Mouse (Mus musculus) heart, embryonic 14.5 days (tissue): Measurements from ENCODE around the gene Prkg1. TPM values are rescaled to one million over a fixed set of nuclear protein-coding genes. Genes with fewer than 3 reads are reported as not detected.

Experiments used
- ATAC-seq: fragments of 200-750 bp; cut with Nextera tagmentation; 2 replicates; pipeline ENCODE4 v1.8.0; 2017; ENCODE audit warnings: low read depth, moderate TSS enrichment; ENCODE audit not compliant: insufficient number of reproducible peaks, insufficient read depth, low FRiP score
- H3K27ac ChIP-seq, 2 experiments: fragments of 200-500 bp in 1 of 2; fragments of 300-500 bp in 1 of 2; sonication (generic) in 1 of 2; replicated peaks in 1 of 2; 2 replicates each; pipeline ENCODE4 v1.5.1; 2012 to 2014; ENCODE audit warnings: low read depth in 2 of 2, low read length in 2 of 2, control low read depth in 1 of 2, mild to moderate bottlenecking in 1 of 2, mixed read lengths in 1 of 2; ENCODE audit not compliant: control insufficient read depth in 1 of 2, insufficient read depth in 1 of 2
- H3K27me3 ChIP-seq: fragments of 300-500 bp; sonication (generic); 2 replicates; pipeline ENCODE4 v1.6.1; 2014; ENCODE audit warnings: mild to moderate bottlenecking, low read length, control low read depth; ENCODE audit not compliant: control insufficient read depth, insufficient read depth
- H3K36me3 ChIP-seq: fragments of 300-500 bp; sonication (generic); 2 replicates; pipeline ENCODE4 v1.6.1; 2014; ENCODE audit warnings: mild to moderate bottlenecking, control low read depth, low read length, mixed read lengths; ENCODE audit not compliant: control insufficient read depth, insufficient read depth
- H3K4me1 ChIP-seq, 2 experiments: fragments of 200-500 bp in 1 of 2; fragments of 300-500 bp in 1 of 2; sonication (generic) in 1 of 2; 2 replicates each; pipeline ENCODE4 v1.6.1; 2012 to 2014; ENCODE audit warnings: low read length in 2 of 2, control low read depth in 1 of 2, mixed read lengths in 1 of 2; ENCODE audit not compliant: control insufficient read depth in 2 of 2, insufficient read depth in 2 of 2
- H3K4me2 ChIP-seq: fragments of 300-500 bp; sonication (generic); 2 replicates; pipeline ENCODE4 v1.6.1; 2014; ENCODE audit warnings: mild to moderate bottlenecking, low read length
- H3K4me3 ChIP-seq, 2 experiments: fragments of 200-500 bp in 1 of 2; fragments of 300-500 bp in 1 of 2; sonication (generic) in 1 of 2; 2 replicates each; pipeline ENCODE4 v1.5.1; 2012 to 2014; ENCODE audit warnings: low read length in 2 of 2, mild to moderate bottlenecking in 2 of 2, control low read depth in 1 of 2, low read depth in 1 of 2, moderate library complexity in 1 of 2; ENCODE audit not compliant: control insufficient read depth in 1 of 2, insufficient read depth in 1 of 2
- H3K9ac ChIP-seq: fragments of 300-500 bp; sonication (generic); 2 replicates; pipeline ENCODE4 v1.6.1; 2014; ENCODE audit warnings: mild to moderate bottlenecking, low read length
- H3K9me3 ChIP-seq: fragments of 300-500 bp; sonication (generic); 2 replicates; pipeline ENCODE4 v1.6.1; 2016; ENCODE audit warnings: low read length, control low read depth; ENCODE audit not compliant: control insufficient read depth
- WGBS: fragments of 180-500 bp; shearing (Covaris S2); extraction: QIAGEN DNeasy Blood & Tissue Kit; methylation state at CpG from one replicate; pipeline ENCODE4 v1.1.7; 2014; 5-methylcytosine and 5-hydroxymethylcytosine counted together
- polyA plus RNA-seq: library from polyadenylated mRNA; unstranded; fragments of >200 nt; fragmentation: Nextera tagmentation; extraction: Ambion mirVana; gene quantifications from 2 replicates; pipeline ENCODE4 v1.2.1, GENCODE M21; 2014

Gene Prkg1
- polyA plus RNA-seq, 1 experiment from 2014 or later, result 9.6 TPM

DNA sequence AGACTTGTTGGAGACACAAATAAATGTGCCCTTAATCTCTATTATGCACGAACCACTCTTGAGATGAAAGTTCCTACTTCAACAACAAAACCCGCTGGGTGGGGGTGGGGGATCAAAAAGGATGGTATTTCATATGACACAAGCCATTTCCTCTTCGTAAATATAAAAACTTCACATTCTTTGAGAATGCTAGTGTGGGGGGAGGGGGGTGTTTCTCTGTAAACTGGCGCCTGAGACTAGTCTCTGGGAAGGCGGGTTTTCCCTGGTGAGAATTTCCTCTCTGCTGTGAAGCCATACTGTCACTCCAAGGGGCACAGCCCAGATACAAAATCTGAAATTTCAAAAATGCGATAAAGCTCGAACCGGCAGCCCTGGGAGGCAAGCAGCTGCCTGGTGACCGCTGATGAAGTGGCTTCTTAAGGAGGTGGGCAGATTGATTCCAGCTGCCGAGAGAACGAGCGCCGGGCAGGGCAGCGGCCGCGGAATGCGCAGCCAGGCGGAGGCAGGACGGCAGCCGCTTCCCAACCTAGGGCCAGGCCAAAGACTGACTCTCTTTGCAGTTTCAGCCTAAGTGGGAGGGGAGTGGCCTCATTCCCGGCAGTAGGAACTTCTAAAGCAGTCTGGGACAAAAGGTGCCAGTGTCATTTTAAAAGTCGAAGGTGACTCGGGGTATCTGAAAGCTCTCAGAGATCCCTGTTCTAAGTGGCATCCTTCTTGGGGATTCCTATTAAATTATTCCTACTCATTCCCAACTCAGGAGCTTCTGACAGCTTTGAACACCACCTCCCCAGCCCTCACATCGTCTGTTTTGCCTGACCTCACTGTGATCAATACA, 2.2 kb downstream of the Prkg1 start:
- Histone ChIP-seq H3K27me3 (no peaks in the 10 kb centered on the region), H3K36me3 (no peaks in the 10 kb centered on the region), H3K27ac (peak overlapping the region; percentile 94 to 96), H3K9ac (peak overlapping the region; percentile 91), H3K4me3 (peak overlapping the region; percentile 68 to 81), H3K4me2 (peak overlapping the region; percentile 76), H3K9me3 (no peaks in the 10 kb centered on the region), H3K4me1 (peaks cover 0 to 14% of the 10 kb centered on the region in 2 experiments; a peak in 3 of 4 replicates)
- under 1% methylated on average over 24 of the region's 24 CpGs for WGBS
- ATAC-seq, result 0 out of 2 replicates have a peak, but pooled peaks have one; percentile 43

DNA sequence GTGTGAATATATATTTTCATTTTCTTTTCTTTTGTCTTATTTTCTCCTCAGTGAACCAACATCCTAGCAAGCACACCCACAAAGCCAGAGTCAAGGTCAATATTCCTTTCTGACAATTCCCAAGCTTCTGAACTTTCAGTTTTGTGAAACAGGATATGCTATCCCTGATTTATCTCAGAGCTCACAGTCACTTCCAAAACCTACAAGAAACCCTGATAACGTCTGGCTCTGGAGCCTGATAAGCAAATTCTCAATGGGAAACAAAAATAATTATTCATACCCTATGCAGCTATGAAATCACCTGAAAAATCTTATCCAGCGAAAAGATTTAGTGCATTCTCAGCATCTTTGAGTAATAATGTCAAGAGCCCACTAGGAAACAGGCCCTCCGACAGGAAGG, 5.0 kb downstream of the Prkg1 start:
- ATAC-seq, result no peak
- Histone ChIP-seq H3K9me3 (no peaks in the 10 kb centered on the region), H3K27ac (no peak overlapping the region), H3K27me3 (no peaks in the 10 kb centered on the region), H3K4me3 (no peak overlapping the region), H3K4me2 (peak overlapping the region; percentile 31; the same call in 1 of the 2 replicates), H3K9ac (no peak overlapping the region), H3K36me3 (no peaks in the 10 kb centered on the region), H3K4me1 (peaks cover 4 to 19% of the 10 kb centered on the region in 2 experiments)
- 35% methylated on average over 3 of the region's 3 CpGs for WGBS

DNA sequence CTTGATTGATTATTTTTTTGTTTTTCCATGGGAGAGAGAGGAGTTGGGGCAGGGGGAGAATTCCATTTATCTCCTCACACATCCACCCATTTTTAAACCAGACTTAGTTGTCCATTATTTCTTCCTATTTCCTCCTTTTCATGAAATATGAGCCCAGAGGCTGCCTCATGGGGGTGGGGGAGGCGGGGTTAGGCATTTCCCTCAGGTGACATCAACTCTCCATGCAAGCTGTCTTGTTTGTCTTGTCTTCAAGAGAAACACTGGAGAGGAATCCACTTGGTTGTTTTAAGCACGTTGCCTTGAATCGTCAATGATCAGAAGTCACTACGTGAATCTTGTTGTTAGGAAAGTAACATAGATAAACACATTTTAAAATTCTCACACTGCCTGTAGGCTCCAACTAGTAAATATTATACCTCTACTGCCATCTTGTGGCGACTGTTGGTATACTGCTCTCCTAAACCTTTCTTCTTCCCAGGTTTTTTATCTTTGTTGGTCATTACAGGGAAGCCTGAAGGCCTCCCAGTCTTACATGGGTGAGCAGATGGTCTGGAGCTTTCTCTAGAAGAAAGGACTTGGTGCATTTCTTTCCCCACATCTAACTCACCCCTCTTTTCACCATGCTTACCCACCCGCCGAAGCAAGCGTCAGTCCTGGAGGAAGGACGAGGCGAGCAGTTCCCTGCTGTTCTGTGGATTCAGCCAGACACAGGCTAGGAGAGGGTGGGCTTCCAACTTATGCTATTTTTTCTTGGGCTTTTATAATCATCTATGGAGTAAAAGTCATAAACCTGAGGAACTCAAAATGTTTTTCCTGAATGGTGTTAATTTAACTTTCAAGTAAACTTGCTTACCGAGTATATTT, 8.7 kb downstream of the Prkg1 start:
- ATAC-seq, result no peak
- WGBS, result 42% methylated on average over 11 of the region's 11 CpGs
- no peak overlapping the region for H3K27ac ChIP-seq

DNA sequence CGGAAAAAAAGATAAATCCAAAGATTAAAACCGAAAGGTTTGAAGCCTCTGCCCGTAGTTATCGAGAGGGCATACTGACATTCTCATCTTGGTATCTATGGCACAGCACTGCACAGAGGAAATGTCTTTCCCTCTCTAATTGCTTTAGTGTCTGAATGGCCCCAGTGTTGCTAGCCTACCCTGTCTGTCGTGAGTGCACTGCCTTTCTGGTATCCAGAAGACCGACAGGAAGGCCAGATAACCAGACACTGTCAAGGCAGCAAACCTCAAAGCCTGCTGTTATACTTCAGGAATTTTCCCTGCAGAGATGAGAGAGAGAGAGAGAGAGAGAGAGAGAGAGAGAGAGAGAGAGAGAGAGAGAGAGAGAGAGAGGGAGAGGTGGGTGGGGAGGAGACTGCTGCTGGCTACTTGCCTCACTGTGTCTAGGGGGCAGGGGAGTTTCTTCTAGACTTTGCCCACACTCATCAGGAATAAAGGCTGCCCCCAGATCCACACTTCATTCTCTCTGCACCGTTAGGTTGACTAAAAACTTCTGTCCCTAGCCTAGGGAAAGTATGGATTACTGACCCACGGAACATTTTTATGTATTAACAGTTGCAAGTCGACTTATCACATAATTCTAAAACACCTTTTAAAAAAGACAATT, 10.1 kb downstream of the Prkg1 start:
- no peak for ATAC-seq
- WGBS, result 21% methylated on average over 9 of the region's 9 CpGs
- H3K4me2 ChIP-seq, result peak overlapping the region; percentile 52

More for the DNA sequence above, 8.7 kb downstream of the Prkg1 start:
- H3K4me3 ChIP-seq, result no peak overlapping the region; a peak in 1 of 4 replicates
- no peaks in the 10 kb centered on the region for H3K36me3 ChIP-seq
- H3K4me2 ChIP-seq, result peak overlapping the region; percentile 41
- no peak overlapping the region for H3K9ac ChIP-seq
- no peaks in the 10 kb centered on the region for H3K9me3 ChIP-seq
- no peaks in the 10 kb centered on the region for H3K27me3 ChIP-seq
- peaks cover 16 to 31% of the 10 kb centered on the region in 2 experiments for H3K4me1 ChIP-seq

DNA sequence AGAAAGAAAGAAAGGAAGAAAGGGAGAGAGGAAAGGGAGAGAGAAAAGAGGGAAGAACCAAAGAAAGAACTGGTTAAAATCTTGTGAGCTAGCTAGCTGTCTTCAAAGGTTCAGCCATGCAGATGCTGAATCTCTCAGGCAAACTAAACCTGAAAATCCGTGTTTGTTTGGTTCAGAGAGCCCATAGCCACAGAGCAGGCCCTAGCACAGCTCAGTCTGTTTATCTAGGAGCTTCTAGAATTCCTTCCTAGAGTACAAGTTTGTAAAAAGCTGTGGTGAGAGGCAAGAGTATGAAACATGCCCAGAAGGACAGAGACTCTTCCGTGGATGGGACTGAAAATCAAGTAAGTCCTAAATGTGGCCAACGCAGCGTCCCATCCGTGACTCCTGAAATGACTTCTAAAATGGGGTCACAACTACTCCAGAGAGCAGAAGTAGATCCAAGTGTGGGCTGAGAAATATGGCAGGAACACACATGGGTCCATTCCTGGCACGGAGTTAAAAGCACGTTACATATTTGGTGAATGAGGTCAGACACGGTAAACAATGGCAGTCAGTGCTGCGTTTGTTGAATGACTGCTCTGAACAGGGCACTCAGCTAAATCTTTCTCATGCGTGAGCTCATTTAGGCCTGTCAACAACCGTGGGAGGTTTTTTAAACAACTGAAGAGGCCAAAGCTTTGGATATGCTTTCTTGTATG, 13.7 kb downstream of the Prkg1 start:
- peak overlapping the region; percentile 64 to 71 for H3K27ac ChIP-seq
- H3K4me3 ChIP-seq, result no peak overlapping the region
- H3K9me3 ChIP-seq, result no peaks in the 10 kb centered on the region
- ATAC-seq, result no peak
- H3K9ac ChIP-seq, result 0 out of 2 replicates have a peak overlapping the region, but pooled peaks have one; percentile 1
- peaks cover 15 to 34% of the 10 kb centered on the region in 2 experiments for H3K4me1 ChIP-seq
- WGBS, result 29% methylated on average over 11 of the region's 11 CpGs
- H3K27me3 ChIP-seq, result no peaks in the 10 kb centered on the region
- peak overlapping the region; percentile 32 for H3K4me2 ChIP-seq
- no peaks in the 10 kb centered on the region for H3K36me3 ChIP-seq

More for the DNA sequence above, 10.1 kb downstream of the Prkg1 start:
- Histone ChIP-seq H3K9me3 (no peaks in the 10 kb centered on the region), H3K27ac (peak overlapping the region; percentile 35 to 75), H3K36me3 (no peaks in the 10 kb centered on the region), H3K27me3 (no peaks in the 10 kb centered on the region), H3K9ac (peak overlapping the region; percentile 30; the same call in 1 of the 2 replicates), H3K4me1 (peaks cover 17 to 34% of the 10 kb centered on the region in 2 experiments), H3K4me3 (no peak overlapping the region)

DNA sequence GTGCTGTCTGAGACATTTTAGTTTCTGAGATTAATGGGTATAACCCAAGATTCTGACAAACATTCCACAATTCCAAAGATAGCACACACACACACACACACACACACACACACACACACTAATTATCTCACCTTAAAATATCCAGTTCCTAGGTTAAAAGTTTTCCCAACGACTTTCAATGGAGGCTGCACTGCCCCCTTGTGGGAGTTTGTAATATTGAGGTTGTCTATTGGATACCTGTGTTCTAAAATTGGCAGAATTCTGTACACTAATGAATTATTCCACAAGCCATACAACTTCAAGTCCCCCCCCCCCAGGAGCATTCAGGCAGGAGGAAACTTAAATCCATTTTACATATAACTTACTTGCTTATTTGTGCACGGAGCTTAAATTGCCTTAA, 18.2 kb downstream of the Prkg1 start:
- Histone ChIP-seq H3K27me3 (no peaks in the 10 kb centered on the region), H3K9me3 (no peaks in the 10 kb centered on the region), H3K9ac (no peak overlapping the region), H3K36me3 (no peaks in the 10 kb centered on the region), H3K4me1 (peaks cover 11 to 23% of the 10 kb centered on the region in 2 experiments; a peak in 3 of 4 replicates), H3K4me2 (no peak overlapping the region), H3K4me3 (no peak overlapping the region), H3K27ac (no peak overlapping the region)
- WGBS, result 13% methylated on average over 2 of the region's 2 CpGs
- no peak for ATAC-seq
